Mouse (Mus musculus) testis, adult 2 months (tissue): Measurements from ENCODE around the gene Etv5.

ENCODE experiments used
- CTCF ChIP-seq: fragments of 200-500 bp; IDR thresholded peaks from 2 replicates; pipeline ENCODE4 v1.5.1; 2012; ENCODE audit warnings: low read depth, mild to moderate bottlenecking, inconsistent platforms, low read length, moderate library complexity; ENCODE audit not compliant: control insufficient read depth, insufficient read depth, insufficient replicate concordance
- POLR2A ChIP-seq: fragments of 200-500 bp; IDR thresholded peaks from 2 replicates; pipeline ENCODE4 v1.6.1; 2012; ENCODE audit warnings: low read depth, mild to moderate bottlenecking, inconsistent platforms, low read length, moderate library complexity; ENCODE audit not compliant: control insufficient read depth

DNA sequence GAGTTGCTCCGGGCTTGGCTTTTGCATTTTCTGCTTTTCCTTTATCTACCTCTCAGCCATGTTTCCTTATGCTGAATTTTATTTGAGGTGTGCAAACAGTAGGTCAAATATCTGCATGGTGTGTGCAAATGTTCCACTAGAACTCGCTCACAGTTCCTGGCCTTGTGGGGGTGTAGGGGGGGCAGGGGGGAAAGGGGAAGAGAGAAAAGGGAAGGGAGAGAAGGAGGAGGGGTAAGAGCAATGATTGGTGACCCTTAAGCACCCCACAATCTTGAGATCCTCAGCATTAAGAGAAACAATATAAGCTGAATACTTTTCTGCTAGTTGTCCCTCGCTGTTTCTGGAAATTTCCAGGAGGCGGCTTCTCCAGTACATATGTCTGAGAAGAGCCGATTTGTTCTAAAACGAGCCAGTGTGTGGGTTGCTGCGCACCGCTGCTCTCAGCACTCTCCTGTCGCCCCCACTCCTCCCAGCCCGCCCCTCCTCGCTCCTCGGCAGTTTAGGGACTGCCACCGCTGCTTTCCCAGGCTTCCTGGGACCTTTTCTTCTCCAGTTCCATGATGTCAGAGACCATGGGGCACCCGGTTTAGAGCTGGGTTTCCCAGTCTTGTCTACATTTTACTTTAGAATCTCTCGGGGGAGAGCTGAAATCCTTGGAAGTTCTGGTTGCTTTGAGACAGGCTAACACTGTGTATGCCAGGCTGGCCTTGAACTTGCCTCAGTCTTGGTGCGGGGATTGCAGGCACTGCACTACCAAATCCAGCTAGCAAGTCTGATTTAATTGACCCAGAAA lies 90.8 kb downstream of the Etv5 start:
- TF ChIP-seq CTCF (no peak), POLR2A (no peak)
